22 mouse cellular contexts compared by ENCODE assay signal in genomic region chr3:152913150-152913549, GRCm38 (mm10).
DNase-seq lines count a peak whose midpoint lies in the region; ATAC-seq and TF ChIP-seq lines count a peak whose summit lies in the region.
"Had no signal": no experiment of that assay in that cellular context is flagged by ENCODE, and none has a peak within 500 bp of the region (broad histone marks: within the 10 kb centered on the region; RNA-seq: fewer than 3 reads in every experiment).

No protein-coding gene starts in this region.

- WGBS in heart, embryonic 10.5 days: 77% methylated on average over 10 of the region's 10 CpGs
- WGBS in spleen, adult 2 months: 54% methylated on average over 10 of the region's 10 CpGs
- WGBS in cerebellum, adult 2 months: 90% methylated on average over 10 of the region's 10 CpGs

- peak; percentile 91 for DNase-seq in heart, adult 11 months
- no peak for DNase-seq in heart, embryonic 10.5 days (ENCODE audit: low spot score)
- DNase-seq in spleen, adult 2 months (ENCODE audit: low read depth in 1 of 2, low spot score in 2 of 2): no peak
- DNase-seq in spleen, adult 18-20 months: no peak
- DNase-seq in yolk sac, embryonic 10.5 days (ENCODE audit: low spot score): no peak
- no peak for DNase-seq in cerebellum, adult 2 months
- DNase-seq: adrenal gland, postnatal 25 days; cerebellum, adult 11-12 months; cerebellum, postnatal 25 days; forebrain, postnatal 0 days; gastrocnemius, postnatal 36 days; heart, postnatal 14 days; kidney, postnatal 25 days; lung, embryonic 14.5 days; thymus, postnatal 4 days had no signal

- H3K4me3 ChIP-seq in heart, embryonic 10.5 days: no peak overlapping the region
- peak overlapping the region; percentile 51 for H3K4me3 ChIP-seq in spleen, adult 2 months (ENCODE audit: extremely low read depth, insufficient read depth, insufficient read length)
- H3K4me3 ChIP-seq in cerebellum, adult 2 months (replicated peaks; ENCODE audit: insufficient read depth, low read depth, low read length): no peak overlapping the region
- H3K4me3 ChIP-seq: embryonic facial prominence, embryonic 12.5 days; hindbrain, embryonic 12.5 days; limb, embryonic 15.5 days; midbrain, embryonic 10.5 days had no signal

- H3K36me3 ChIP-seq in heart, embryonic 10.5 days: no peaks in the 10 kb centered on the region
- H3K36me3 ChIP-seq in spleen, adult 2 months (ENCODE audit: control insufficient read depth, insufficient read depth, low read length): no peaks in the 10 kb centered on the region
- H3K36me3 ChIP-seq: embryonic facial prominence, embryonic 12.5 days; hindbrain, embryonic 12.5 days; limb, embryonic 15.5 days; midbrain, embryonic 10.5 days had no signal

- TF ChIP-seq POLR2A in spleen, adult 2 months (IDR thresholded peaks at IDR 0.05; ENCODE audit: low read depth, low read length): no peak
- no peak for TF ChIP-seq POLR2A in cerebellum, adult 2 months (IDR thresholded peaks at IDR 0.05; ENCODE audit: borderline replicate concordance, insufficient read depth, low read length)

- ATAC-seq in granulocyte monocyte progenitor cell, adult 5-6 weeks (replicated peaks; ENCODE audit: poor library complexity, severe bottlenecking): peak; percentile 7; the same call in 1 of the 2 replicates
- ATAC-seq in megakaryocyte, adult 5-6 weeks (ENCODE audit: poor library complexity, severe bottlenecking): peak; percentile 13
- ATAC-seq: forebrain, postnatal 0 days; intestine, postnatal 0 days had no signal

- peaks cover 19% of the 10 kb centered on the region for H3K4me1 ChIP-seq in heart, embryonic 10.5 days
- peaks cover 16% of the 10 kb centered on the region; the same call in 1 of the 2 replicates for H3K4me1 ChIP-seq in spleen, adult 2 months (ENCODE audit: control insufficient read depth, insufficient read depth, insufficient read length)
- no peaks in the 10 kb centered on the region for H3K4me1 ChIP-seq in cerebellum, adult 2 months (ENCODE audit: control insufficient read depth, insufficient read depth, low read length)
- H3K4me1 ChIP-seq: embryonic facial prominence, embryonic 12.5 days; hindbrain, embryonic 12.5 days; limb, embryonic 15.5 days had no signal

- TF ChIP-seq CTCF in spleen, adult 2 months (IDR thresholded peaks at IDR 0.05; ENCODE audit: extremely low read depth, insufficient read depth, insufficient read length, insufficient replicate concordance): no peak
- TF ChIP-seq CTCF in cerebellum, adult 2 months (IDR thresholded peaks at IDR 0.05; ENCODE audit: borderline replicate concordance, insufficient read depth, low read depth, low read length): no peak

- H3K27ac ChIP-seq in heart, embryonic 10.5 days: no peak overlapping the region
- H3K27ac ChIP-seq in spleen, adult 2 months (ENCODE audit: insufficient read depth, low read length): peak overlapping the region; percentile 84
- H3K27ac ChIP-seq in cerebellum, adult 2 months (ENCODE audit: insufficient read depth, low read length): no peak overlapping the region
- H3K27ac ChIP-seq: embryonic facial prominence, embryonic 12.5 days; hindbrain, embryonic 12.5 days; limb, embryonic 15.5 days; midbrain, embryonic 10.5 days had no signal

- H3K27me3 ChIP-seq in heart, embryonic 10.5 days (ENCODE audit: insufficient read depth, poor library complexity, severe bottlenecking): no peaks in the 10 kb centered on the region
- H3K27me3 ChIP-seq in spleen, adult 2 months (ENCODE audit: control insufficient read depth, insufficient read depth, low read length): no peaks in the 10 kb centered on the region
- H3K27me3 ChIP-seq in cerebellum, adult 2 months (ENCODE audit: control insufficient read depth, insufficient read depth, low read length): no peaks in the 10 kb centered on the region
- H3K27me3 ChIP-seq: embryonic facial prominence, embryonic 12.5 days; hindbrain, embryonic 12.5 days; limb, embryonic 15.5 days had no signal

- no peaks in the 10 kb centered on the region for H3K9me3 ChIP-seq in heart, embryonic 10.5 days
- H3K9me3 ChIP-seq: embryonic facial prominence, embryonic 12.5 days; hindbrain, embryonic 12.5 days; limb, embryonic 15.5 days; midbrain, embryonic 10.5 days had no signal
